Mouse (Mus musculus) kidney, embryonic 14.5 days (tissue): Measurements from ENCODE around the gene Dnaja1. TPM values are rescaled to one million over a fixed set of nuclear protein-coding genes. Genes with fewer than 3 reads are reported as not detected.

Source experiments
- ATAC-seq: fragments of 200-750 bp; cut with Nextera tagmentation; 2 replicates; pipeline ENCODE4 v1.8.0; 2017; ENCODE audit warnings: moderate number of reproducible peaks, mild to moderate bottlenecking, moderate TSS enrichment, moderate library complexity; ENCODE audit not compliant: low FRiP score, low TSS enrichment
- H3K27ac ChIP-seq: fragments of 300-500 bp; sonication (generic); 2 replicates; pipeline ENCODE4 v1.5.1; 2014; ENCODE audit warnings: low read depth, mild to moderate bottlenecking, low read length, moderate library complexity, mixed read lengths
- H3K27me3 ChIP-seq: fragments of 300-500 bp; sonication (generic); 2 replicates; pipeline ENCODE4 v1.6.1; 2014; ENCODE audit warnings: mild to moderate bottlenecking, low read length; ENCODE audit not compliant: control insufficient read depth, insufficient read depth
- H3K36me3 ChIP-seq: fragments of 300-500 bp; sonication (generic); 2 replicates; pipeline ENCODE4 v1.6.1; 2014; ENCODE audit warnings: low read length, mixed read lengths; ENCODE audit not compliant: control insufficient read depth, insufficient read depth
- H3K4me1 ChIP-seq: fragments of 300-500 bp; sonication (generic); 2 replicates; pipeline ENCODE4 v1.6.1; 2014; ENCODE audit warnings: low read length, mixed read lengths; ENCODE audit not compliant: control insufficient read depth, insufficient read depth
- H3K4me2 ChIP-seq: fragments of 300-500 bp; sonication (generic); replicated peaks from 2 replicates; pipeline ENCODE4 v1.6.1; 2014; ENCODE audit warnings: low read depth, mild to moderate bottlenecking, low read length
- H3K4me3 ChIP-seq: fragments of 300-500 bp; sonication (generic); 2 replicates; pipeline ENCODE4 v1.5.1; 2014; ENCODE audit warnings: mild to moderate bottlenecking, low read length
- H3K9ac ChIP-seq: fragments of 300-500 bp; sonication (generic); 2 replicates; pipeline ENCODE4 v1.6.1; 2014; ENCODE audit warnings: low read depth, mild to moderate bottlenecking, low read length, moderate library complexity
- H3K9me3 ChIP-seq: fragments of 300-500 bp; sonication (generic); 2 replicates; pipeline ENCODE4 v1.6.1; 2016; ENCODE audit warnings: low read length; ENCODE audit not compliant: control insufficient read depth
- WGBS: fragments of 180-500 bp; shearing (Covaris S2); extraction: QIAGEN DNeasy Blood & Tissue Kit; methylation state at CpG from one replicate; pipeline ENCODE4 v1.1.7; 2014; 5-methylcytosine and 5-hydroxymethylcytosine counted together
- microRNA counts: library from miRNA; unstranded; fragments of <30 nt; microRNA quantifications from one replicate; lab custom pipeline; 2017
- microRNA-seq: library from miRNA; unstranded; fragments of <30 nt; microRNA quantifications from one replicate; pipeline ENCODE4, GENCODE M21; 2016
- polyA plus RNA-seq: library from polyadenylated mRNA; unstranded; fragments of >200 nt; fragmentation: Nextera tagmentation; extraction: Ambion mirVana; gene quantifications from 2 replicates; pipeline ENCODE4 v1.2.1, GENCODE M21; 2014

The Dnaja1 gene
- polyA plus RNA-seq, 1 experiment from 2014 or later, result 497 TPM

DNA sequence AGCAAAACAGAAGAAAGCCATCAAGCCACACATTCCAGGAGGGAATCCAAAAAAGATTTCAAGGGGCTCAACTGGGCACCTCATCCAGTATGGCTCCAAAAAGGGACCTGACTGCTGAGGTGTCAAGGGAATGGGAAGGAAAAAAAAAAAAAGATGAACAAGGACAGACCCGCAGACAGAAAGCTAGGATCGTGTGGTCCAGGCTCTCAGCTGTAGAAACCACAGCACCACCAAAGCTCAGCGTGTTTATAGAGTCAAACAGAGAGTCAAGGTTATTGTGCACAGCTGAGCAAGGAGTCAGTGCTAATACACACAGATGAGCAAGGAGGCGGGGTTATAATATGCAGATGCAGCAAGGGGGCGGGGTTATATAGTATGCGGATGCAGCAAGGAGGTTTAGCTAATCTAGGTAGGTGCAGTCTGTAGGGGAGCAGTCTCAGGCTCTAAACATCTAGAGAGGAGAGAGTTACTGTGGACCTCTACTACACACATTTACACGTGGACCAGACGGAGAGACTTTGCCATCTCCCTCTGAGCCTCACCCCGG is 63.7 kb downstream of the Dnaja1 start:
- Histone ChIP-seq H3K27me3 (no peaks in the 10 kb centered on the region), H3K4me2 (no peak overlapping the region), H3K36me3 (no peaks in the 10 kb centered on the region), H3K9ac (no peak overlapping the region), H3K9me3 (no peaks in the 10 kb centered on the region), H3K4me3 (no peak overlapping the region), H3K4me1 (peaks cover 16% of the 10 kb centered on the region; the same call in 1 of the 2 replicates), H3K27ac (no peak overlapping the region)
- no peak for ATAC-seq
- 81% methylated on average over 9 of the region's 9 CpGs for WGBS

DNA sequence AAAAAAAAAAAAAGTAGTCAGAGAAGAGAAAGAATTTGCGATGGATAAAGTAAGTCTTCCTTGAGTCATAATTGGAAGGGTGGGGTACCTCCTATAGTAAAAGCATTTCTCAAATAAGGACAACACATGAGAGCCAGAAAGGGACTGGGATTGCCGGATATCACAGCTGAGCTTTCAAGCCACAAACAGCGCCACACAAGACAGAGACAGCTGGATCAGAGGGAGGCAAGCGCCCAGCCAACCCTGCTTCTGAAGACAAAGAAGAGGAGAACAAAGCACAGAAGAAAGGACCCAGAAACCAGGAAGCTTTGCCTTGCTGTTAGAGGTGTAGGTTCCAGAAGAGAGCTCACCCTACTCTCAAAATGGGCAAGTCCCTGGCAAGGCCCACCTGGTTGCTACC is 64.6 kb downstream of the Dnaja1 start:
- WGBS, result 89% methylated on average over 4 of the region's 4 CpGs
- Histone ChIP-seq H3K36me3 (no peaks in the 10 kb centered on the region), H3K4me3 (no peak overlapping the region), H3K27me3 (no peaks in the 10 kb centered on the region), H3K9me3 (no peaks in the 10 kb centered on the region), H3K9ac (no peak overlapping the region), H3K27ac (no peak overlapping the region), H3K4me2 (no peak overlapping the region), H3K4me1 (peaks cover 8% of the 10 kb centered on the region; the same call in 1 of the 2 replicates)
- no peak for ATAC-seq

MicroRNA genes within 50 kb of the gene (microRNA counts, 519-probe panel; counts per million panel counts)
- not detected for microRNA mmu-miR-207 (lab: Ali Mortazavi, UCI)

Small RNAs within 50 kb of the gene (microRNA-seq; reads per million reads assigned to microRNA genes)
- gene Mir207, result not detected

Other genes starting within 250 kb of the Dnaja1 start
- 0.32 and 0.43 TPM in 2 replicates for gene Tmem215, start 250.0 kb upstream of the Dnaja1 start, polyA plus RNA-seq
- 30.7 and 31.9 TPM in 2 replicates for gene Aptx, start 19.0 kb upstream of the Dnaja1 start, polyA plus RNA-seq
- gene Smu1, start 35.8 kb downstream of the Dnaja1 start, polyA plus RNA-seq, result 147 and 171 TPM in 2 replicates
- gene B4galt1, start 131.9 kb downstream of the Dnaja1 start, polyA plus RNA-seq, result 36.0 and 45.8 TPM in 2 replicates
- gene Spink4, start 197.9 kb downstream of the Dnaja1 start, polyA plus RNA-seq, result not detected in 2 replicates
- gene Bag1, start 226.1 kb downstream of the Dnaja1 start, polyA plus RNA-seq, result 235 and 248 TPM in 2 replicates
- gene Chmp5, start 226.3 kb downstream of the Dnaja1 start, polyA plus RNA-seq, result 113 and 137 TPM in 2 replicates
- gene Nfx1, start 248.8 kb downstream of the Dnaja1 start, polyA plus RNA-seq, result 58.6 and 103 TPM in 2 replicates